Mouse (Mus musculus): ENCODE measurements at regions not wholly inside any gene's neighbourhood (a gene's known extent, or its start where the extent isn't known, plus 50 kb on each side); places are given as distances from the start of the nearest gene placed in this dataset.

GRCm38 (mm10) chr9:11671939-11672338 lies 767.4 kb upstream of the Cntn5 start:
- no peak for TF ChIP-seq MAX (IDR thresholded peaks at IDR 0.05)
- TF ChIP-seq CTCF (IDR thresholded peaks at IDR 0.05; ENCODE audit: control insufficient read depth, insufficient read depth, insufficient read length), result no peak
- no peak for TF ChIP-seq MYOD1 (IDR thresholded peaks at IDR 0.05; ENCODE audit: control insufficient read depth, insufficient read length, low read depth)
- TF ChIP-seq FOSL1 (IDR thresholded peaks at IDR 0.05; ENCODE audit: insufficient read depth, low read length, poor library complexity, severe bottlenecking), result no peak
- no peak for TF ChIP-seq CEBPB (IDR thresholded peaks at IDR 0.05; ENCODE audit: low read depth)
- TF ChIP-seq USF1 (IDR thresholded peaks at IDR 0.05; ENCODE audit: low read depth), result no peak
- no peak for TF ChIP-seq MYOG (IDR thresholded peaks at IDR 0.05; ENCODE audit: control insufficient read depth, extremely low read depth, insufficient read length)
